Mouse (Mus musculus): Measurements from ENCODE around the gene Tecpr2.

DNA sequence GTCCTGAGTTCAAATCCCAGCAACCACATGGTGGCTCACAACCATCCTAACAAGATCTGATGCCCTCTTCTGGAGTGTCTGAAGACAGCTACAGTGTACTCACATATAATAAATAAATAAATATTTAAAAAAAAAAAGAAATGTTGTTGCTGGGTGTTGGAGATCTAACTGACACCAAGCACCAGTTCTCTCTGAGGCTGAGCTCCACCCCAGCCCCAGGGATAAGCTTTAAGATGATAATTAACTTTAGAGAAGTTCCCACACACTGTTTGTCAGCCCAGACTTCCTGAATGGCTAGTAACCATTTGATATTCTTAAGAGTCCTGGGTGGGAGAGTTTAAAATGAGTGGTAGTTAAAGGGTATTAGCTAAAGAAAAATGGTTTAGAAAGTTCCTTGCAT, 28.8 kb upstream of the Tecpr2 start:
- TF ChIP-seq CTCF (IDR thresholded peaks at IDR 0.05; ENCODE audit: insufficient read depth, low read length) (no peak), POLR2A (IDR thresholded peaks at IDR 0.05; ENCODE audit: borderline replicate concordance, extremely low read depth, low read depth, low read length) (no peak)
